Mouse (Mus musculus) neural tube, embryonic 14.5 days (tissue): ENCODE measurements around the gene B4galt3. TPM values are rescaled to one million over a fixed set of nuclear protein-coding genes. Genes with fewer than 3 reads are reported as not detected.

Experiments
- ATAC-seq: fragments of 200-750 bp; cut with Nextera tagmentation; 2 replicates; pipeline ENCODE4 v1.8.0; 2017; ENCODE audit warnings: low read depth, mild to moderate bottlenecking, moderate TSS enrichment, moderate library complexity
- H3K27ac ChIP-seq: fragments of 300-500 bp; sonication (generic); 2 replicates; pipeline ENCODE4 v1.5.1; 2014; ENCODE audit warnings: low read depth, mild to moderate bottlenecking, control low read depth, low read length, moderate library complexity, mixed read lengths
- H3K27me3 ChIP-seq: fragments of 300-500 bp; sonication (generic); 2 replicates; pipeline ENCODE4 v1.6.1; 2014; ENCODE audit warnings: low read length; ENCODE audit not compliant: control insufficient read depth, insufficient read depth
- H3K36me3 ChIP-seq: fragments of 300-500 bp; sonication (generic); 2 replicates; pipeline ENCODE4 v1.6.1; 2014; ENCODE audit warnings: low read length, mixed read lengths; ENCODE audit not compliant: control insufficient read depth, insufficient read depth
- H3K4me1 ChIP-seq: fragments of 300-500 bp; sonication (generic); 2 replicates; pipeline ENCODE4 v1.6.1; 2014; ENCODE audit warnings: low read length; ENCODE audit not compliant: control insufficient read depth, insufficient read depth
- H3K4me2 ChIP-seq: fragments of 300-500 bp; sonication (generic); 2 replicates; pipeline ENCODE4 v1.6.1; 2014; ENCODE audit warnings: mild to moderate bottlenecking, low read depth, low read length, control low read depth
- H3K4me3 ChIP-seq: fragments of 300-500 bp; sonication (generic); 2 replicates; pipeline ENCODE4 v1.5.1; 2014; ENCODE audit warnings: low read depth, low read length, control low read depth, mixed read lengths
- H3K9ac ChIP-seq: fragments of 300-500 bp; sonication (generic); replicated peaks from 2 replicates; pipeline ENCODE4 v1.6.1; 2014; ENCODE audit warnings: low read depth, mild to moderate bottlenecking, control low read depth, low read length, mixed read lengths
- H3K9me3 ChIP-seq: fragments of 300-500 bp; sonication (generic); 2 replicates; pipeline ENCODE4 v1.6.1; 2016; ENCODE audit warnings: low read length; ENCODE audit not compliant: control insufficient read depth
- WGBS: fragments of 180-500 bp; shearing (Covaris S2); extraction: QIAGEN DNeasy Blood & Tissue Kit; methylation state at CpG from one replicate; pipeline ENCODE4 v1.1.7; 2014; 5-methylcytosine and 5-hydroxymethylcytosine counted together
- polyA plus RNA-seq: library from polyadenylated mRNA; unstranded; fragments of >200 nt; fragmentation: Nextera tagmentation; extraction: Ambion mirVana; gene quantifications from 2 replicates; pipeline ENCODE4 v1.2.1, GENCODE M21; 2014

The B4galt3 gene
- polyA plus RNA-seq, 1 experiment from 2014 or later: 98.1 TPM

- H3K4me1 ChIP-seq: peaks cover 9% of the 10 kb centered on the region
- peaks cover 18% of the 10 kb centered on the region for H3K36me3 ChIP-seq
- peak overlapping the region; percentile 98; the same call in 1 of the 2 replicates for H3K9ac ChIP-seq
- no peaks in the 10 kb centered on the region for H3K9me3 ChIP-seq
- H3K27me3 ChIP-seq: no peaks in the 10 kb centered on the region
- H3K4me2 ChIP-seq: peak overlapping the region; percentile 70
- ATAC-seq: no peak
- H3K4me3 ChIP-seq: peak overlapping the region; percentile 94; the same call in 1 of the 2 replicates
- H3K27ac ChIP-seq: no peak overlapping the region
- 93% methylated on average over 19 of the region's 19 CpGs for WGBS
Measured at GRCm38 (mm10) chr1:171286517-171286916, 16.4 kb downstream of the B4galt3 start.

- peak within 1 kb of the TSS; percentile 94 for H3K4me3 ChIP-seq
- WGBS: under 1% methylated on average over 49 of the region's 49 CpGs
- ATAC-seq: peak; percentile 95
- peaks cover 14% of the 10 kb centered on the region for H3K36me3 ChIP-seq
- H3K9me3 ChIP-seq: no peaks in the 10 kb centered on the region
- peaks cover 9% of the 10 kb centered on the region for H3K4me1 ChIP-seq
- H3K9ac ChIP-seq: peak within 1 kb of the TSS; percentile 98
- no peaks in the 10 kb centered on the region for H3K27me3 ChIP-seq
- peak within 1 kb of the TSS; percentile 93 for H3K27ac ChIP-seq
- peak within 1 kb of the TSS; percentile 70 for H3K4me2 ChIP-seq
Measured at GRCm38 (mm10) chr1:171287136-171288081, 17.3 kb downstream of the B4galt3 start, which contains the start of gene Usp21. Usp21 (minus strand) TSS chr1:171287991.

GRCm38 (mm10) chr1:171288328-171288727, 18.2 kb downstream of the B4galt3 start:
- Histone ChIP-seq H3K27me3 (no peaks in the 10 kb centered on the region), H3K4me3 (peak overlapping the region; percentile 94; the same call in 1 of the 2 replicates), H3K9ac (no peak overlapping the region), H3K36me3 (peaks cover 13% of the 10 kb centered on the region), H3K4me2 (peak overlapping the region; percentile 70; the same call in 1 of the 2 replicates), H3K9me3 (no peaks in the 10 kb centered on the region), H3K27ac (peak overlapping the region; percentile 18; the same call in 1 of the 2 replicates), H3K4me1 (peaks cover 12% of the 10 kb centered on the region)
- no peak for ATAC-seq
- WGBS: 63% methylated on average over 4 of the region's 4 CpGs

- peak overlapping the region; percentile 72 for H3K4me3 ChIP-seq
- no peak overlapping the region for H3K27ac ChIP-seq
- H3K27me3 ChIP-seq: no peaks in the 10 kb centered on the region; the same call in 1 of the 2 replicates
- H3K4me1 ChIP-seq: peaks cover 8% of the 10 kb centered on the region
- peak overlapping the region; percentile 65 for H3K4me2 ChIP-seq
- 87% methylated on average over 3 of the region's 3 CpGs for WGBS
- ATAC-seq: no peak
- no peak overlapping the region for H3K9ac ChIP-seq
- no peaks in the 10 kb centered on the region for H3K9me3 ChIP-seq
- no peaks in the 10 kb centered on the region; the same call in 1 of the 2 replicates for H3K36me3 ChIP-seq
Measured at GRCm38 (mm10) chr1:171293351-171293750, 23.2 kb downstream of the B4galt3 start.

GRCm38 (mm10) chr1:171293906-171294297, 23.8 kb downstream of the B4galt3 start:
- WGBS: 34% methylated on average over 5 of the region's 5 CpGs
- no peaks in the 10 kb centered on the region; the same call in 1 of the 2 replicates for H3K27me3 ChIP-seq
- H3K4me3 ChIP-seq: peak overlapping the region; percentile 72
- peak overlapping the region; percentile 65 for H3K4me2 ChIP-seq
- no peak for ATAC-seq
- H3K36me3 ChIP-seq: no peaks in the 10 kb centered on the region; the same call in 1 of the 2 replicates
- peaks cover 8% of the 10 kb centered on the region for H3K4me1 ChIP-seq
- H3K27ac ChIP-seq: peak overlapping the region; percentile 95
- H3K9me3 ChIP-seq: no peaks in the 10 kb centered on the region
- peak overlapping the region; percentile 89 for H3K9ac ChIP-seq

GRCm38 (mm10) chr1:171294298-171295062, 24.4 kb downstream of the B4galt3 start, which contains the start of gene Ufc1:
Ufc1 (minus strand) TSS chr1:171295024.
- ATAC-seq: peak; percentile 84
- H3K4me2 ChIP-seq: peak within 1 kb of the TSS; percentile 65
- H3K9ac ChIP-seq: peak within 1 kb of the TSS; percentile 89
- H3K27ac ChIP-seq: peak within 1 kb of the TSS; percentile 95
- H3K27me3 ChIP-seq: no peaks in the 10 kb centered on the region; the same call in 1 of the 2 replicates
- H3K36me3 ChIP-seq: no peaks in the 10 kb centered on the region; the same call in 1 of the 2 replicates
- WGBS: under 1% methylated on average over 42 of the region's 42 CpGs
- no peaks in the 10 kb centered on the region for H3K9me3 ChIP-seq
- H3K4me3 ChIP-seq: peak within 1 kb of the TSS; percentile 72
- H3K4me1 ChIP-seq: peaks cover 8% of the 10 kb centered on the region

- H3K9ac ChIP-seq: peak overlapping the region; percentile 89
- H3K9me3 ChIP-seq: no peaks in the 10 kb centered on the region
- peak; percentile 58; the same call in 1 of the 2 replicates for ATAC-seq
- no peaks in the 10 kb centered on the region; the same call in 1 of the 2 replicates for H3K27me3 ChIP-seq
- peak overlapping the region; percentile 72 for H3K4me3 ChIP-seq
- H3K4me2 ChIP-seq: peak overlapping the region; percentile 65
- H3K36me3 ChIP-seq: no peaks in the 10 kb centered on the region
- peak overlapping the region; percentile 95 for H3K27ac ChIP-seq
- peaks cover 8% of the 10 kb centered on the region for H3K4me1 ChIP-seq
- 20% methylated on average over 3 of the region's 3 CpGs for WGBS
Measured at GRCm38 (mm10) chr1:171295063-171295402, 24.9 kb downstream of the B4galt3 start.

GRCm38 (mm10) chr1:171298226-171298625, 28.1 kb downstream of the B4galt3 start:
- Histone ChIP-seq H3K4me2 (no peak overlapping the region), H3K36me3 (no peaks in the 10 kb centered on the region), H3K27ac (no peak overlapping the region), H3K27me3 (no peaks in the 10 kb centered on the region; the same call in 1 of the 2 replicates), H3K4me3 (no peak overlapping the region), H3K4me1 (peaks cover 7% of the 10 kb centered on the region), H3K9ac (no peak overlapping the region), H3K9me3 (no peaks in the 10 kb centered on the region)
- 75% methylated on average over 3 of the region's 3 CpGs for WGBS
- ATAC-seq: no peak
